Comparison of ENCODE assay signal across 26 mouse cellular contexts in genomic region chr17:26707066-26707465, GRCm38 (mm10). TPM values are rescaled to one million over a fixed set of nuclear protein-coding genes. Genes with fewer than 3 reads are reported as not detected.
DNase-seq lines count a peak whose midpoint lies in the region; ATAC-seq and TF ChIP-seq lines count a peak whose summit lies in the region.
"Had no signal": no experiment of that assay in that cellular context is flagged by ENCODE, and none has a peak within 500 bp of the region (broad histone marks: within the 10 kb centered on the region; RNA-seq: fewer than 3 reads in every experiment).

No protein-coding gene starts in this region.

- H3K9ac ChIP-seq in heart, embryonic 11.5 days (ENCODE audit: low read depth, low read length), result no peak overlapping the region
- no peak overlapping the region for H3K9ac ChIP-seq in liver, postnatal 0 days (replicated peaks)
- H3K9ac ChIP-seq in liver, embryonic 14.5 days (replicated peaks), result no peak overlapping the region; the same call in 1 of the 2 replicates
- H3K9ac ChIP-seq: embryonic facial prominence, embryonic 12.5 days; embryonic facial prominence, embryonic 15.5 days; forebrain, embryonic 15.5 days; heart, embryonic 13.5 days; hindbrain, embryonic 14.5 days had no signal

- no peak for TF ChIP-seq CTCF in liver, postnatal 0 days (IDR thresholded peaks at IDR 0.05; ENCODE audit: low read depth)
- TF ChIP-seq CTCF in liver, embryonic 14.5 days (IDR thresholded peaks at IDR 0.05; ENCODE audit: low read depth), result no peak

- no peaks in the 10 kb centered on the region for H3K27me3 ChIP-seq in heart, embryonic 10.5 days (ENCODE audit: insufficient read depth, poor library complexity, severe bottlenecking)
- no peaks in the 10 kb centered on the region for H3K27me3 ChIP-seq in heart, embryonic 11.5 days (ENCODE audit: control insufficient read depth, insufficient read depth, low read length)
- H3K27me3 ChIP-seq in liver, postnatal 0 days (ENCODE audit: insufficient read depth, low read length), result no peaks in the 10 kb centered on the region
- no peaks in the 10 kb centered on the region for H3K27me3 ChIP-seq in liver, embryonic 14.5 days (ENCODE audit: control insufficient read depth, insufficient read depth, low read length)
- H3K27me3 ChIP-seq: CH12.LX; embryonic facial prominence, embryonic 12.5 days; embryonic facial prominence, embryonic 15.5 days; forebrain, embryonic 15.5 days; heart, embryonic 13.5 days; Patski had no signal

- H3K9me3 ChIP-seq in heart, embryonic 10.5 days, result no peaks in the 10 kb centered on the region
- H3K9me3 ChIP-seq in heart, embryonic 11.5 days (replicated peaks; ENCODE audit: control insufficient read depth, low read length), result no peaks in the 10 kb centered on the region
- no peaks in the 10 kb centered on the region for H3K9me3 ChIP-seq in liver, postnatal 0 days (ENCODE audit: low read length)
- H3K9me3 ChIP-seq in liver, embryonic 14.5 days (ENCODE audit: control insufficient read depth, low read length), result no peaks in the 10 kb centered on the region
- H3K9me3 ChIP-seq: embryonic facial prominence, embryonic 12.5 days; embryonic facial prominence, embryonic 15.5 days; forebrain, embryonic 15.5 days; heart, embryonic 13.5 days had no signal

- peaks cover 4% of the 10 kb centered on the region; the same call in 1 of the 2 replicates for H3K36me3 ChIP-seq in heart, embryonic 10.5 days
- H3K36me3 ChIP-seq in heart, embryonic 11.5 days (ENCODE audit: control insufficient read depth, insufficient read depth, low read length), result no peaks in the 10 kb centered on the region
- H3K36me3 ChIP-seq in liver, postnatal 0 days (replicated peaks; ENCODE audit: insufficient read depth, low read length), result no peaks in the 10 kb centered on the region
- no peaks in the 10 kb centered on the region for H3K36me3 ChIP-seq in liver, embryonic 14.5 days (replicated peaks; ENCODE audit: control insufficient read depth, insufficient read depth, low read depth)
- H3K36me3 ChIP-seq: embryonic facial prominence, embryonic 15.5 days had no signal

- 60% methylated on average over 7 of the region's 7 CpGs for WGBS in heart, embryonic 10.5 days
- WGBS in heart, embryonic 11.5 days (ENCODE audit: insufficient replicate concordance), result 51% methylated on average over 7 of the region's 7 CpGs
- 50% methylated on average over 7 of the region's 7 CpGs for WGBS in liver, postnatal 0 days (ENCODE audit: insufficient replicate concordance)
- WGBS in liver, embryonic 14.5 days (ENCODE audit: insufficient replicate concordance), result 30% methylated on average over 7 of the region's 7 CpGs

- peak overlapping the region; percentile 42; the same call in 1 of the 2 replicates for H3K27ac ChIP-seq in heart, embryonic 10.5 days
- no peak overlapping the region for H3K27ac ChIP-seq in heart, embryonic 11.5 days (ENCODE audit: low read depth, low read length)
- no peak overlapping the region for H3K27ac ChIP-seq in liver, postnatal 0 days (ENCODE audit: low read depth)
- H3K27ac ChIP-seq in liver, embryonic 14.5 days, result peak overlapping the region; percentile 51
- H3K27ac ChIP-seq: embryonic facial prominence, embryonic 12.5 days; embryonic facial prominence, embryonic 15.5 days; forebrain, embryonic 15.5 days; heart, embryonic 13.5 days; hindbrain, embryonic 14.5 days; hindbrain, postnatal 0 days had no signal

- no peak overlapping the region for H3K4me2 ChIP-seq in heart, embryonic 11.5 days
- H3K4me2 ChIP-seq in liver, postnatal 0 days (ENCODE audit: low read depth, low read length), result no peak overlapping the region
- H3K4me2 ChIP-seq in liver, embryonic 14.5 days (ENCODE audit: low read depth), result peak overlapping the region; percentile 20; the same call in 1 of the 2 replicates
- H3K4me2 ChIP-seq: embryonic facial prominence, embryonic 12.5 days; embryonic facial prominence, embryonic 15.5 days; forebrain, embryonic 15.5 days; heart, embryonic 13.5 days; hindbrain, embryonic 14.5 days had no signal

- peaks cover 41% of the 10 kb centered on the region for H3K4me1 ChIP-seq in heart, embryonic 10.5 days
- peaks cover 33% of the 10 kb centered on the region for H3K4me1 ChIP-seq in heart, embryonic 11.5 days (ENCODE audit: control insufficient read depth, insufficient read depth, low read length)
- peaks cover 30% of the 10 kb centered on the region for H3K4me1 ChIP-seq in liver, postnatal 0 days (ENCODE audit: insufficient read depth)
- H3K4me1 ChIP-seq in liver, embryonic 14.5 days (replicated peaks; ENCODE audit: control insufficient read depth in 2 of 2, insufficient read depth in 2 of 2, low read length in 1 of 2), result peaks cover 39 to 59% of the 10 kb centered on the region in 2 experiments
- H3K4me1 ChIP-seq: embryonic facial prominence, embryonic 12.5 days; embryonic facial prominence, embryonic 15.5 days had no signal

- H3K4me3 ChIP-seq in heart, embryonic 10.5 days, result no peak overlapping the region
- no peak overlapping the region for H3K4me3 ChIP-seq in heart, embryonic 11.5 days (ENCODE audit: low read depth, low read length)
- no peak overlapping the region for H3K4me3 ChIP-seq in liver, postnatal 0 days (ENCODE audit: low read depth, low read length)
- no peak overlapping the region for H3K4me3 ChIP-seq in liver, embryonic 14.5 days (ENCODE audit: insufficient read depth in 1 of 2, low read depth in 2 of 2, low read length in 2 of 2)
- H3K4me3 ChIP-seq: embryonic facial prominence, embryonic 12.5 days; embryonic facial prominence, embryonic 15.5 days; forebrain, embryonic 15.5 days; heart, embryonic 13.5 days had no signal

- DNase-seq in heart, embryonic 10.5 days (ENCODE audit: low spot score), result no peak
- DNase-seq in liver, result peak; percentile 25
- no peak for DNase-seq in liver, postnatal 0 days
- no peak for DNase-seq in liver, embryonic 14.5 days (ENCODE audit: low read depth in 3 of 3, low spot score in 3 of 3)
- no peak for DNase-seq in gastrocnemius, postnatal 4 days (ENCODE audit: low spot score in 2 of 2)
- DNase-seq in adrenal gland, postnatal 4 days (ENCODE audit: low spot score in 2 of 2), result no peak
- DNase-seq: adrenal gland, postnatal 10 days; adrenal gland, postnatal 36 days; B cell, adult 2 months; cerebellum, adult 11 months; cerebellum, postnatal 10 days; cerebellum, postnatal 36 days; gastrocnemius, postnatal 36 days; heart, adult 11 months; heart, postnatal 14 days; heart, postnatal 4 days had no signal

- no peak for TF ChIP-seq EP300 in liver, postnatal 0 days (IDR thresholded peaks at IDR 0.05; ENCODE audit: low read depth)
- TF ChIP-seq EP300 in liver, embryonic 14.5 days (IDR thresholded peaks at IDR 0.05; ENCODE audit: low read depth), result peak; percentile 44

- no peak for ATAC-seq in heart, embryonic 11.5 days (replicated peaks; ENCODE audit: insufficient number of reproducible peaks, low FRiP score, low TSS enrichment)
- ATAC-seq in liver, postnatal 0 days, result no peak
- ATAC-seq in liver, embryonic 14.5 days (ENCODE audit: insufficient read depth), result peak; percentile 37; the same call in 1 of the 2 replicates
- ATAC-seq: forebrain, embryonic 15.5 days; hindbrain, postnatal 0 days; inflammation-experienced regulatory T-cells, adult 6 months; Patski had no signal

RNA-seq across cellular contexts. Expression of gene Crebrf, which starts 8.4 kb away (rescaled TPM):
- 2.7 and 4.5 TPM in 2 replicates for polyA plus RNA-seq in heart, embryonic 10.5 days (2016; fragmentation: Nextera tagmentation; extraction: Ambion mirVana)
- polyA plus RNA-seq in heart, embryonic 11.5 days (2014; fragmentation: Nextera tagmentation; extraction: Ambion mirVana), result 3.8 and 4.6 TPM in 2 replicates
- 5.8 and 7.5 TPM in 2 replicates for polyA plus RNA-seq in liver, postnatal 0 days (2015; fragmentation: Nextera tagmentation; extraction: Ambion mirVana)
- 1.2 and 1.3 TPM in 2 replicates for polyA plus RNA-seq in liver, embryonic 14.5 days (2012; rRNA removed)
- 2.8 and 3.2 TPM in 2 replicates for polyA plus RNA-seq in liver, embryonic 14.5 days (2014; fragmentation: Nextera tagmentation; extraction: Ambion mirVana)
- 10 to 100 TPM; 13.3 to 13.5 TPM for total RNA-seq in gastrocnemius, postnatal 4 days (2021)
- 10 to 100 TPM; 47.5 to 51.9 TPM for total RNA-seq in adrenal gland, postnatal 4 days (2021)

RNA-seq across cellular contexts. Expression of gene Atp6v0e, which starts 44.0 kb away (rescaled TPM):
- polyA plus RNA-seq in heart, embryonic 10.5 days (2016; fragmentation: Nextera tagmentation; extraction: Ambion mirVana), result 189 and 213 TPM in 2 replicates
- polyA plus RNA-seq in heart, embryonic 11.5 days (2014; fragmentation: Nextera tagmentation; extraction: Ambion mirVana), result 189 and 204 TPM in 2 replicates
- polyA plus RNA-seq in liver, postnatal 0 days (2015; fragmentation: Nextera tagmentation; extraction: Ambion mirVana), result 122 and 126 TPM in 2 replicates
- 99.3 and 118 TPM in 2 replicates for polyA plus RNA-seq in liver, embryonic 14.5 days (2012; rRNA removed)
- 204 and 209 TPM in 2 replicates for polyA plus RNA-seq in liver, embryonic 14.5 days (2014; fragmentation: Nextera tagmentation; extraction: Ambion mirVana)
- 10 to 100 TPM; 54.0 to 54.7 TPM for total RNA-seq in gastrocnemius, postnatal 4 days (2021)
- total RNA-seq in adrenal gland, postnatal 4 days (2021), result 100 to 1,000 TPM; 141 to 142 TPM

Comparison
In these comparisons a context has a peak if more than half of its experiments do, and no peak if none do; other contexts are left out.
1. H3K27ac ChIP-seq: peak in heart, embryonic 10.5 days (single experiment) and liver, embryonic 14.5 days (single experiment); none in heart, embryonic 11.5 days (single experiment) and liver, postnatal 0 days (single experiment).